20 mouse cellular contexts compared by ENCODE assay signal in the genomic region with DNA sequence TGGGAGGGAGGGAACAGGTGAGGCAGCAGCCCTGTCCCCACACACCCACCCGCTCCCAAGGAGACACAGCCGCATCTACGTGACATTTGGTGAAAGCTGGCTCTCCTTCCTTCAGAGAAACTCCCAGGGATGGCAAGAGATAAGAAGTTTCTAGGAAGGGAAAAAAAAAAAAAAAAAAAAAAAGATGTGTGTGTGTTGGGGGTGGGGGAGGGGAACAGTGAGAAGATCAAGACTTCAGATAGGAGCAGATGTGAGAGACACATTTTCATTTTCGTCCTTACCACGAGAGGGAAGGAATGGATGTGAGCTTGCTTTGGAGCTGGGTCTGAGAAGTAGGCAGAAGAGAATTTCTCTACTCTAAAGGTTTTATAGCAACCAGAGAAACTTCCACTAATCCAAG.
DNase-seq lines count a peak whose midpoint lies in the region; ATAC-seq and TF ChIP-seq lines count a peak whose summit lies in the region.
"Had no signal": no experiment of that assay in that cellular context is flagged by ENCODE, and none has a peak within 500 bp of the region (broad histone marks: within the 10 kb centered on the region; RNA-seq: fewer than 3 reads in every experiment).

No protein-coding gene starts in this region.

- H3K36me3 ChIP-seq in liver, embryonic 14.5 days (replicated peaks; ENCODE audit: control insufficient read depth, insufficient read depth, low read depth), result no peaks in the 10 kb centered on the region
- no peaks in the 10 kb centered on the region for H3K36me3 ChIP-seq in heart, embryonic 12.5 days
- H3K36me3 ChIP-seq: embryonic facial prominence, embryonic 10.5 days; heart, embryonic 10.5 days; heart, embryonic 15.5 days; hindbrain, embryonic 10.5 days; intestine, embryonic 15.5 days had no signal

- intact Hi-C loops in gastrocnemius, adult 2 months (cut with DNase I), result no loop called here

- H3K4me1 ChIP-seq in liver, embryonic 14.5 days (replicated peaks; ENCODE audit: control insufficient read depth in 2 of 2, insufficient read depth in 2 of 2, low read length in 1 of 2), result peaks cover 74 to 77% of the 10 kb centered on the region in 2 experiments
- peaks cover 22% of the 10 kb centered on the region for H3K4me1 ChIP-seq in heart, embryonic 12.5 days (replicated peaks)
- H3K4me1 ChIP-seq: forebrain, embryonic 13.5 days had no signal

- H3K9ac ChIP-seq in liver, embryonic 14.5 days (replicated peaks), result peak overlapping the region; percentile 46
- no peak overlapping the region for H3K9ac ChIP-seq in heart, embryonic 12.5 days
- H3K9ac ChIP-seq: forebrain, embryonic 13.5 days; forebrain, postnatal 0 days; heart, embryonic 15.5 days; hindbrain, embryonic 14.5 days; intestine, embryonic 15.5 days had no signal

- no peak overlapping the region for H3K4me3 ChIP-seq in liver, embryonic 14.5 days (ENCODE audit: insufficient read depth in 1 of 2, low read depth in 2 of 2, low read length in 2 of 2)
- no peak overlapping the region for H3K4me3 ChIP-seq in heart, embryonic 12.5 days
- no peak overlapping the region for H3K4me3 ChIP-seq in gastrocnemius, adult 2 months
- H3K4me3 ChIP-seq: embryonic facial prominence, embryonic 10.5 days; forebrain, embryonic 13.5 days; heart, embryonic 10.5 days; heart, embryonic 15.5 days; hindbrain, embryonic 10.5 days; intestine, embryonic 15.5 days had no signal

- ATAC-seq in liver, embryonic 14.5 days (ENCODE audit: insufficient read depth), result no peak
- ATAC-seq in heart, embryonic 12.5 days (ENCODE audit: insufficient number of reproducible peaks, low FRiP score), result no peak
- ATAC-seq: forebrain, embryonic 13.5 days; forebrain, postnatal 0 days; intestine, embryonic 15.5 days had no signal

- peak; percentile 59 for DNase-seq in thymus, postnatal 0 days (ENCODE audit: low spot score)
- DNase-seq in thymus, postnatal 10 days (ENCODE audit: low spot score in 2 of 2), result no peak
- peak; percentile 4 for DNase-seq in brain, adult 2 months (ENCODE audit: low read depth, low spot score)
- peak in 1 of 3 experiments; percentile 67 for DNase-seq in liver, embryonic 14.5 days (ENCODE audit: low read depth in 3 of 3, low spot score in 3 of 3)
- no peak for DNase-seq in kidney, postnatal 36 days
- no peak for DNase-seq in gastrocnemius, adult 2 months
- DNase-seq: adrenal gland, postnatal 10 days; cerebellum, adult 18-20 months; cerebellum, adult 9-11 months; forebrain, postnatal 0 days; gastrocnemius, postnatal 10 days; heart, adult 18-20 months had no signal

- no peaks in the 10 kb centered on the region for H3K9me3 ChIP-seq in liver, embryonic 14.5 days (ENCODE audit: control insufficient read depth, low read length)
- H3K9me3 ChIP-seq in heart, embryonic 12.5 days (replicated peaks), result no peaks in the 10 kb centered on the region
- H3K9me3 ChIP-seq: embryonic facial prominence, embryonic 10.5 days; forebrain, embryonic 13.5 days; heart, embryonic 10.5 days; heart, embryonic 15.5 days; hindbrain, embryonic 10.5 days; intestine, embryonic 15.5 days had no signal

- peak; percentile 39; the same call in 1 of the 2 replicates for TF ChIP-seq EP300 in liver, embryonic 14.5 days (IDR thresholded peaks at IDR 0.05; ENCODE audit: low read depth)

- H3K27me3 ChIP-seq in liver, embryonic 14.5 days (ENCODE audit: control insufficient read depth, insufficient read depth, low read length), result no peaks in the 10 kb centered on the region
- no peaks in the 10 kb centered on the region for H3K27me3 ChIP-seq in heart, embryonic 12.5 days (replicated peaks)
- H3K27me3 ChIP-seq: forebrain, embryonic 13.5 days; intestine, embryonic 15.5 days had no signal

- TF ChIP-seq CTCF in liver, embryonic 14.5 days (IDR thresholded peaks at IDR 0.05; ENCODE audit: low read depth), result no peak
- no peak for TF ChIP-seq CTCF in gastrocnemius, adult 2 months (IDR thresholded peaks at IDR 0.05)

- H3K4me2 ChIP-seq in liver, embryonic 14.5 days (ENCODE audit: low read depth), result peak overlapping the region; percentile 54
- H3K4me2 ChIP-seq in heart, embryonic 12.5 days, result no peak overlapping the region
- H3K4me2 ChIP-seq: forebrain, embryonic 13.5 days; heart, embryonic 15.5 days; hindbrain, embryonic 14.5 days; intestine, embryonic 15.5 days had no signal

- H3K27ac ChIP-seq in liver, embryonic 14.5 days, result peak overlapping the region; percentile 73
- H3K27ac ChIP-seq in heart, embryonic 12.5 days (ENCODE audit: poor library complexity, severe bottlenecking), result no peak overlapping the region
- no peak overlapping the region for H3K27ac ChIP-seq in gastrocnemius, adult 2 months
- H3K27ac ChIP-seq: embryonic facial prominence, embryonic 10.5 days; forebrain, embryonic 13.5 days; heart, embryonic 10.5 days; heart, embryonic 15.5 days; hindbrain, embryonic 10.5 days; hindbrain, embryonic 14.5 days; intestine, embryonic 15.5 days had no signal

- 23% methylated on average over 5 of the region's 5 CpGs for WGBS in liver, embryonic 14.5 days (ENCODE audit: insufficient replicate concordance)
- WGBS in heart, embryonic 12.5 days, result 36% methylated on average over 5 of the region's 5 CpGs

Comparison
In these comparisons a context has a peak if more than half of its experiments do, and no peak if none do; other contexts are left out.
1. DNase-seq: peak in thymus, postnatal 0 days (single experiment) and brain, adult 2 months (single experiment); none in thymus, postnatal 10 days (0 of 2), kidney, postnatal 36 days (0 of 2) and gastrocnemius, adult 2 months (single experiment).